Mouse (Mus musculus) hindbrain, embryonic 10.5 days (tissue): Measurements from ENCODE around the gene Mras. TPM values are rescaled to one million over a fixed set of nuclear protein-coding genes. Genes with fewer than 3 reads are reported as not detected.
A peak's percentile ranks its signal among the peaks of the same experiment; 100 is the strongest.

Source experiments
- DNase-seq: peaks from one replicate; pipeline ENCODE4 v3.0.0-alpha.2; 2017; ENCODE audit warnings: low spot score
- H3K27ac ChIP-seq: fragments of 300-500 bp; sonication (generic); 2 replicates; pipeline ENCODE4 v1.5.1; 2016; ENCODE audit warnings: mild to moderate bottlenecking, moderate library complexity
- H3K27me3 ChIP-seq: fragments of 300-500 bp; sonication (generic); 2 replicates; pipeline ENCODE4 v1.6.1; 2016; ENCODE audit warnings: mild to moderate bottlenecking; ENCODE audit not compliant: poor library complexity, insufficient read depth, severe bottlenecking
- H3K36me3 ChIP-seq: fragments of 300-500 bp; sonication (generic); 2 replicates; pipeline ENCODE4 v1.6.1; 2016; ENCODE audit warnings: mild to moderate bottlenecking, moderate library complexity
- H3K4me1 ChIP-seq: fragments of 300-500 bp; sonication (generic); replicated peaks from 2 replicates; pipeline ENCODE4 v1.6.1; 2016; ENCODE audit warnings: mild to moderate bottlenecking
- H3K4me3 ChIP-seq: fragments of 300-500 bp; sonication (generic); 2 replicates; pipeline ENCODE4 v1.5.1; 2016; ENCODE audit warnings: mild to moderate bottlenecking, moderate library complexity
- H3K9me3 ChIP-seq: fragments of 300-500 bp; sonication (generic); 2 replicates; pipeline ENCODE4 v1.6.1; 2016; ENCODE audit warnings: mild to moderate bottlenecking, moderate library complexity
- WGBS: fragments of 180-500 bp; shearing (Covaris S2); methylation state at CpG from one replicate; pipeline ENCODE4 v1.1.7; 2016; 5-methylcytosine and 5-hydroxymethylcytosine counted together
- polyA plus RNA-seq: library from polyadenylated mRNA; unstranded; fragments of >200 nt; fragmentation: Nextera tagmentation; extraction: Ambion mirVana; gene quantifications from 2 replicates; pipeline ENCODE4 v1.2.1, GENCODE M21; 2016

The Mras gene
- polyA plus RNA-seq, 1 experiment from 2014 or later: 16.0 TPM

GRCm38 (mm10) chr9:99436182-99437030, 775 bp downstream of the Mras start:
- WGBS: under 1% methylated on average over 86 of the region's 86 CpGs
- Histone ChIP-seq H3K4me1 (peaks cover 37% of the 10 kb centered on the region), H3K9me3 (no peaks in the 10 kb centered on the region), H3K27me3 (peaks cover 45% of the 10 kb centered on the region), H3K36me3 (no peaks in the 10 kb centered on the region), H3K4me3 (peak overlapping the region; percentile 69), H3K27ac (peak overlapping the region; percentile 90)
- peak; percentile 70 for DNase-seq

- no peaks in the 10 kb centered on the region for H3K9me3 ChIP-seq
- 12% methylated on average over 16 of the region's 16 CpGs for WGBS
- H3K4me3 ChIP-seq: peak overlapping the region; percentile 69
- peaks cover 45% of the 10 kb centered on the region for H3K27me3 ChIP-seq
- H3K4me1 ChIP-seq: peaks cover 37% of the 10 kb centered on the region
- peak overlapping the region; percentile 90 for H3K27ac ChIP-seq
- no peaks in the 10 kb centered on the region for H3K36me3 ChIP-seq
- no peak for DNase-seq
Observed at GRCm38 (mm10) chr9:99435619-99436181, 1.5 kb downstream of the Mras start.

- peak overlapping the region; percentile 90 for H3K27ac ChIP-seq
Observed at GRCm38 (mm10) chr9:99434892-99435618, 2.1 kb downstream of the Mras start.

GRCm38 (mm10) chr9:99432478-99432877, 4.7 kb downstream of the Mras start:
- Histone ChIP-seq H3K27me3 (peaks cover 23% of the 10 kb centered on the region), H3K27ac (no peak overlapping the region), H3K4me3 (no peak overlapping the region), H3K36me3 (no peaks in the 10 kb centered on the region), H3K4me1 (peaks cover 34% of the 10 kb centered on the region), H3K9me3 (no peaks in the 10 kb centered on the region)
- 86% methylated on average over 4 of the region's 4 CpGs for WGBS
- no peak for DNase-seq

More at GRCm38 (mm10) chr9:99434892-99435618, 2.1 kb downstream of the Mras start:
- Histone ChIP-seq H3K4me3 (peak overlapping the region; percentile 69), H3K27me3 (peaks cover 45% of the 10 kb centered on the region), H3K9me3 (no peaks in the 10 kb centered on the region), H3K36me3 (no peaks in the 10 kb centered on the region), H3K4me1 (peaks cover 37% of the 10 kb centered on the region)
- WGBS: 35% methylated on average over 14 of the region's 14 CpGs
- DNase-seq: peak; percentile 46

GRCm38 (mm10) chr9:99431963-99432362, 5.2 kb downstream of the Mras start:
- 89% methylated on average over 6 of the region's 6 CpGs for WGBS

GRCm38 (mm10) chr9:99431346-99431745, 5.8 kb downstream of the Mras start:
- 89% methylated on average over 8 of the region's 8 CpGs for WGBS
- Histone ChIP-seq H3K9me3 (no peaks in the 10 kb centered on the region), H3K27ac (no peak overlapping the region), H3K27me3 (peaks cover 16% of the 10 kb centered on the region), H3K36me3 (no peaks in the 10 kb centered on the region), H3K4me3 (no peak overlapping the region), H3K4me1 (peaks cover 26% of the 10 kb centered on the region)
- DNase-seq: no peak

More at GRCm38 (mm10) chr9:99431963-99432362, 5.2 kb downstream of the Mras start:
- Histone ChIP-seq H3K27ac (no peak overlapping the region), H3K27me3 (peaks cover 18% of the 10 kb centered on the region), H3K9me3 (no peaks in the 10 kb centered on the region), H3K4me1 (peaks cover 30% of the 10 kb centered on the region), H3K36me3 (no peaks in the 10 kb centered on the region), H3K4me3 (no peak overlapping the region)
- no peak for DNase-seq

GRCm38 (mm10) chr9:99430806-99431205, 6.4 kb downstream of the Mras start:
- Histone ChIP-seq H3K27ac (no peak overlapping the region), H3K4me1 (peaks cover 21% of the 10 kb centered on the region), H3K36me3 (no peaks in the 10 kb centered on the region), H3K9me3 (no peaks in the 10 kb centered on the region), H3K4me3 (no peak overlapping the region), H3K27me3 (peaks cover 15% of the 10 kb centered on the region)
- DNase-seq: no peak
- WGBS: 84% methylated on average over 6 of the region's 6 CpGs

GRCm38 (mm10) chr9:99429845-99430244, 7.3 kb downstream of the Mras start:
- H3K4me3 ChIP-seq: no peak overlapping the region
- peaks cover 5% of the 10 kb centered on the region; the same call in 1 of the 2 replicates for H3K27me3 ChIP-seq
- WGBS: 85% methylated on average over 3 of the region's 3 CpGs
- no peaks in the 10 kb centered on the region for H3K36me3 ChIP-seq
- no peaks in the 10 kb centered on the region for H3K9me3 ChIP-seq
- no peak for DNase-seq
- peaks cover 21% of the 10 kb centered on the region for H3K4me1 ChIP-seq
- H3K27ac ChIP-seq: no peak overlapping the region

- Histone ChIP-seq H3K4me1 (peaks cover 21% of the 10 kb centered on the region), H3K36me3 (no peaks in the 10 kb centered on the region), H3K4me3 (no peak overlapping the region), H3K27me3 (no peaks in the 10 kb centered on the region), H3K9me3 (no peaks in the 10 kb centered on the region), H3K27ac (no peak overlapping the region)
- WGBS: 80% methylated on average over 11 of the region's 11 CpGs
- DNase-seq: no peak
Observed at GRCm38 (mm10) chr9:99428601-99429331, 8.4 kb downstream of the Mras start.

GRCm38 (mm10) chr9:99425262-99425661, 11.9 kb downstream of the Mras start:
- Histone ChIP-seq H3K27me3 (no peaks in the 10 kb centered on the region), H3K4me3 (no peak overlapping the region), H3K36me3 (no peaks in the 10 kb centered on the region), H3K4me1 (peaks cover 34% of the 10 kb centered on the region), H3K9me3 (no peaks in the 10 kb centered on the region), H3K27ac (no peak overlapping the region)
- DNase-seq: no peak
- 69% methylated on average over 9 of the region's 9 CpGs for WGBS

GRCm38 (mm10) chr9:99424574-99424863, 12.7 kb downstream of the Mras start:
- Histone ChIP-seq H3K36me3 (no peaks in the 10 kb centered on the region), H3K4me1 (peaks cover 34% of the 10 kb centered on the region), H3K9me3 (no peaks in the 10 kb centered on the region), H3K27me3 (no peaks in the 10 kb centered on the region), H3K4me3 (no peak overlapping the region), H3K27ac (no peak overlapping the region)
- DNase-seq: no peak
- WGBS: 71% methylated on average over 4 of the region's 4 CpGs

- H3K36me3 ChIP-seq: no peaks in the 10 kb centered on the region
- no peak overlapping the region for H3K4me3 ChIP-seq
- no peaks in the 10 kb centered on the region for H3K27me3 ChIP-seq
- no peak for DNase-seq
- WGBS: 78% methylated on average over 9 of the region's 9 CpGs
- H3K9me3 ChIP-seq: no peaks in the 10 kb centered on the region
- no peak overlapping the region for H3K27ac ChIP-seq
- H3K4me1 ChIP-seq: peaks cover 34% of the 10 kb centered on the region
Observed at GRCm38 (mm10) chr9:99423692-99424573, 13.2 kb downstream of the Mras start.
